Mouse (Mus musculus): ENCODE measurements at regions not wholly inside any gene's neighbourhood (a gene's known extent, or its start where the extent isn't known, plus 50 kb on each side); places are given as distances from the start of the nearest gene placed in this dataset.

DNA sequence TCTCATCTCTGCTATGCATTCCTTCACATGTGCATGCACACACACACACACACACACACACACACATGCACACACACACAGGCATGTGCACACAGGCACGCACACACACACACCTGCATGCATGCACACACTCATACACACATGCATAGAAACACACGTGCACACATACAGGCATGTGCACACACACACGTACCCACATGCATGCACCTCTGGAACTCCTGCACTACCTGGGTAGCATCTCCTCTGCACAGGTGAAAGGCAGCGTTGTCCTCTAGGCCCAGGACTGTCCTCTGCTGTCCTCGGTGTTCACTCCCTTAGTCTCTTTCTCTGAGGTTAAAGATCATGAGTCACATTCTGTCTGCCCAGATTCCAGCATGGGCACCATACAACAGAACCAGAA lies 258.0 kb downstream of the Cxcl12 start:
- DNase-seq (ENCODE audit: low read depth): no peak

DNA sequence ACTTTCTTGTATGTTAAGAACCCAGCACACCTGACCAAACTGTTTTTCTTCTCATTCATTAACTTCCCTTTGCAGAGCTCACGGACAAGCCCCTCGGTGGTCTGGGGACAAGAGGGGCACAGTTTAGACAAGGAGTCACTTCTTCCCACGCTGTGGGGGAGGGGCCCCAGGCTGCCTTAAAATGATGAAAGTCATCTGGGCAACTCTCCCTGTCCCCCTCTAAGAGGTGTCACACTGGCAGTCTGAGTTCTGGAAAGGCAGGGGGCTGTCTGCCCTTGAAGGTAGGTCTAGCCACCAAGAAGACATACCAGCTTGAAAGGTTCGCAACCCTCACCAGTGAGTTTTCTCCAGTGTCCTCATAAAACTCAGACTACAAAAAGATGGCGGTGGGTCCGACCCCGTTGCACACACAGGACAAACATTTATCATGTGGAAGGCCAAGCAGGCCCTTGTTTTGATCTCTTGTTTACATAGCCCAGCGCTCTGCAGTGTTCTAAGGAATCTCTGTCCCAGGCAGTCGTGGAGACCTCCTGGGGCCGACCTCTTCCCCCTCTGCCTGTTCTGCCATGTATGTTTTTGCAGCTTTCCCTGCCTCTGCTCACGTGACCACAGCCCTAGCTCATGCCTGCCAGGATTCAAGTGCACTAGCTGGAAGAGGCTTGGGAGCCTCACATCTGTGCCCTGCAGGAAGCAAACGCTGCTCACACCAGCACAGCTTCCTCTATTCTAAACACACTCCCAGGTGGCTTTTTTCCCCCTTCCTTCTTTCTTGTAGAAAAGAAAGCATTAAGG lies 259.2 kb downstream of the Cxcl12 start:
- no peak for DNase-seq (ENCODE audit: low read depth)

DNA sequence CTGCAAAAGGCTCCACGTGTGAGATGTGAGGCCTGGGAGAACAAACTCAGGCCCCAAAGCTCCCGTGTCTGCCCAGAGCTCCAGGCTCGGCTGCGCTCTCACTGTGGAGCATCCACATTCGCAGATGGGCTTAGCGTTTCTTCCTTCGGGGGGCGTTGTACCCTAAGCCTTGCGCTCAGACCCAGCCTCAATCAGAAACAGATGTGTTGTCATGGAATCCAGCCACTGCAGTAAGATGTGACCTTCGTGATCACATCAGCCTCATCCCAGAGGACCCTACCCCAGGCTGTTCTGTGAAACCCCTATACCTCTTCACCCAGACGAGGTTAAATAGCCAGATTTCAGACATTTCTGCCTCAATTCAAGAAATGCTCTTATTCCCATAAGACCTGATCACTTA lies 260.1 kb downstream of the Cxcl12 start:
- DNase-seq (ENCODE audit: low read depth): no peak

DNA sequence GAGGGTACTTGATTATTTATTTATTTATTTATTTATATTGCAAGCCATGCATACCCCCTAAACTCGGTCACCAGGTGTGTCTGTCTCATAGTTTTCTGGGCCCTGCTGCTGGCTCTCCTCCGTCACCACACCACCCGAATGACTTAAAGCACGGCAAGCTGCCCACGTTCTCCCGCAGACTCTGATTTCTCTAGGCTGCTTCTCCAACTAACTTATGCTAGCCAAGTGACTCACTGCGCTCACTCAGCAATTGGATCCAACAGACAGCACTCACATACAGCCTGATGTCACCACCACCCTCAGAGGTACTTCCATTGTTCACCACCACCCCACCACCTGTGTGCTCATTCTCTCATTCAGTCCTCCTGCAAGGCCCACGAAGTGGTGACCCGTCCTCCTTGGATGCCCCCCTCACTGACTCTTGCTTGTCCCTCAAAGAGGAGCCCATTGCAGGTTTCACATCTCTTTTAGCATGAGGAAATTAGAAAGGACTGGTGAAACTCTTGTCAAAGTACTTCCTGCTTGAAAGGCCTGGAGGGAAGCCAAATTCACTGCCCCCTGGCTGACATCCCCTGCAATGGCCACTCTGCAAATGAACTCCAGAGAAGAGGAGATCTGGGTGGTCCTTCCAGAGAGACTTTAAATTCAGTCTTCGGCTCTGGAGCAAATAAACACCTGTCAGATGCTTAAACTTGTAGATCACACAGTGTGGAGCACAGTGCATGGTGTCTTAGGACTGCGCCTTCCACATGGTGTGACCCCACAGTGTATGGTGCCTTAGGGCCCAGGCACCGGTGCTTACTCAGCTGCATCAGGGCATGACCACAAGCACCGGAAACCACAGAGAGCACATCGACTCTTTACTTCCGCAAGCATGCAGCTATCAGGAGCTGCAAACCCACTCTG lies 262.8 kb downstream of the Cxcl12 start:
- peak; percentile 66 for DNase-seq (ENCODE audit: low read depth)

DNA sequence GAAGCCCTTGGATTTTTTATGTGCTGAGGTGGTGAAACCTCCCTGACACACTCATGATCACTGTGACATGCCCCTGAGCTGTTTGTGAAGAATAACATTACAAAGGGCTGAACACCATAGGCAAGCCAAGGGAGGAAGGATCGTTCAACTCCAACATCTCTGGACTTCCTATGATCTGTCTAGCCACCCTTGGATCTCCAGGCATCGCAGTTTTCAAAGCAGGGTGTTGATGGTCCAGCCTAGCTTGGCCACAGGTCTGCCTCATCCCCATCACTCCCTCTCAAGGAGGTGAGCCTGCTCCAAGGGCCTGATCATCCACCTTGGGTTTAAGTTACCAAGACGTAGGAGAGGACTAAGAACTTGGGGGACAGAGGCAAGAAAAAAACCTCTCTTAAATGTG lies 268.5 kb downstream of the Cxcl12 start:
- no peak for DNase-seq (ENCODE audit: low read depth)

DNA sequence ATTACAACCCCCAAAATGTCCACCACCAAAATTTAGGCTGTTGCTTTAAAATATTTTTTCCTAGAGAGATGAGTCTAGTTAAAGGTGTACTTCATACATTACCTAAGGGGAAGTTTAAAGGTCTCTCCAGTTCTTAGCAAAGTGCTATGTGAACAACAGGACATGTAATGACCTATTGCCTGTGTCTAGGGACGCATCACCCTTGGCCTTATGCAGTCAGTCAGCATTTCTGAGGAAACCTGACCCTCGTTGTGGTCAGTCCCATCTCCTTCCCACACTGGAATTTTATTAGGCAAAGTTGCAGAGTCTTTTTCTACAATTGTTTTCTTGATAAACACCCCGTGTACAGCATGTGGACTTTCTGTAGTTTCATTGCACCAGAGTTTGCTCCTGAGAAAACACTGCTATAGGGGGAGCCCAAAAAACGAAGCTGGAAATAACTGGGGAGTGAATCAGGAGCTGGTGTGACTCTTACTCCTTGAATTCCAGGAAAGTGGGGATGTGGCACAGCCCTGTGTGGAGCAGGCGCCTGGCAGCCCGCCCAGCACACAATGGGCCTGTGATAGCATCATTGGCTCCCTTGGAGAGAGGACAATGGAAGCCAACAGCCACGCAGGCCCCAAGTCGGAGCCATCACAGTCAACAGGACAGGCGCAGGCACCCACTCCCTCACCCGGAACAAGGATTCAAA lies 269.2 kb downstream of the Cxcl12 start:
- DNase-seq (ENCODE audit: low read depth): no peak

DNA sequence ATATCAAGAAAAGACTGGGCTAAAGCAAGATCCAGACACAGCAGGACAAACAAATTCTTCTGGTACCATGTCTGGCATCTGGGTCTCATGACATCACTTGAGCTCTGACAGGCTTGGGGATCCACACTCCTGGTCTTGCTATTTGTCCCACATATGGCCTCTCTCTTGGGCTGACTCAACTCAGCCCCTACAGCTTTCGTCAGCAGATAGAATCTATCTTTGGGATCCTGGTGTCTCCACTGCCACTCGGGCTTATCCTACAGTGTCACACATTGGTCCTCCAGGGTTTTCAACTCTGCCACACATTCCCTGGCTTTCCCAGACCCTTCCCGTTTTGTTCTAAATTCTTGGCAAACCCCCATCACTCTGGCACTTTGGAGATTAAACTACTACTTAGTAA lies 280.3 kb downstream of the Cxcl12 start:
- DNase-seq (ENCODE audit: low read depth): no peak

DNA sequence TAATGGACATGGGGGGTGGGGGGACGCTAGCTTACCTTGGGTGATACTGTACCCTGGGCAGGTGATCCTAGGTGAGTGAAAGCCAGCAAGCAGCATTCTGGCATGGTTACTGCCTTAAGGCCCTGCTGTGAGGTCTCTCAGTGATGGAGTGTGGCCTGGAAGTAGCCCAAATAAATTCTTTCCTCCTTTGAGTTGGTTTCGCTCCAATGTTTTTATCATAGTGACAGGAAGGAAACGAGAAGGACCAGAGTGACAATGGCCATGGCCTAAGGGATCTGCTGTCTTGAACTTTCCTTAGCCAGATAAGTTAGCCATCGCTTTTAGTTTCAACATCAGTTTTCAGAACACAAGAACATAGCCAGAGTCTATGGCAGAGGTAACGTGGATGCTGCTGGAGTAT lies 282.7 kb downstream of the Cxcl12 start:
- no peak for DNase-seq (ENCODE audit: low read depth)

DNA sequence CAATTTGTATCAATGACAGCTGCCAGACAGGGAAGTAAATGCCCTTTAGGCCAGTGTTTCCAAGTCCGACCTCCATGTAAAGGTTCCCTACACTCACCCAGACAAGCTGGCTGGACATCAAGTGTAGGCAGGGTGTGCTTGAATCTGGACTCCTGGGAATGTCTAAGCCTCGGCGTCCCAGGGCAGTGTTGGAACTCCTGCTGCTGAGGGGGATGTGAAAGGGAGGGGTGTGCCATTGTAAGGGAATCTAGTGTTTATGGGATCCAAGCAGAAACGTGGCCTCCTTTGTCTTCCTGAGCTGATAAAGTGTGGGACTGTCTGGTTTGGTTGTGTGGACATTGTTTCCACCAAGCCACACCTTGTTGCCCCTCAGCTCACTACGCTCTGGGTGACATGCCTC lies 291.9 kb downstream of the Cxcl12 start:
- DNase-seq (ENCODE audit: low read depth): no peak

DNA sequence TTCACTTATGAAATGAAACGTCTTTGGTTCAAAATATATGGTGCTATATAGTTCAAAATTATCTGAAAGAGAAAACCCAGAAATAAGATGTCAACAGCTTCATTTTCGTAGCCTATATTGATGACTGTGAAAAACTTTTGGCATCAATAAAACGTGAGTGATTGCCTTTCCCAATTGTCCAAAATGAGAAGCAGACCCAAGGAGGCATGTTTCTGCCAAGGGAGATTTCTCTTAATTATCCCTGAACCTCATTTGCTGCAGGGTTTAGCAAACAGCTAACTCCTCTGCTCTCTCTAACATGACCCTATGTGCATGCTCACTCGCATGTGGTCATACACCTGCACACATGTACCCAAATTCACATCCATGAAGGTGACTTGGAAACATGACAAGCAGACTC lies 296.8 kb downstream of the Cxcl12 start:
- no peak for DNase-seq (ENCODE audit: low read depth)

DNA sequence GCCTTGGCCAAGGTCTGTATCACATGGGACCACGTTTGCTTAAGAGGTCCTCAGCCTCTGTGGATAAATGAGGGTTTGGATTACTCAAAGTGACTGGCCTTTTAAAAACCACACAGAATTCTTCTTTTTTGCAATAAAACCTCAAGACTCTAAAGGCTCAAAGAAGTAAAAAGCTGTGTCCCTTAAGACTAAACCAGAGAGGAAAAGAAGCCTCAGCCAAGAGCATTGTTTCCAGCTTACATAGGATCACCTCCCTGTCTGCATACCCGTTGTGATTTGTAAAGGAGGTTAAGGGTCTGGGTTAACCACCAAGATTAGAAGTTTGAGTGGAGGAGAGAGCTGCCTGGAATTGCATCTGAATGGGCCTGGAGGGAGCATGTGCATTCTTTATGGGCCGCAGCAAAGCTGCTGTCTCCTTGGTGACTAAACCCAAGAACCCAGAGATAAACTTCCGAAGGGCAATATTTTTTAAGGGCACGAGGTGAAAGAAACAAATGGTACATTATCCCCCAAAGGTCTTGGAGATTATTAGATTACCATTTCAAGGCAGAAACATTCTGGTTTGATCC lies 297.4 kb downstream of the Cxcl12 start:
- no peak for DNase-seq (ENCODE audit: low read depth)

DNA sequence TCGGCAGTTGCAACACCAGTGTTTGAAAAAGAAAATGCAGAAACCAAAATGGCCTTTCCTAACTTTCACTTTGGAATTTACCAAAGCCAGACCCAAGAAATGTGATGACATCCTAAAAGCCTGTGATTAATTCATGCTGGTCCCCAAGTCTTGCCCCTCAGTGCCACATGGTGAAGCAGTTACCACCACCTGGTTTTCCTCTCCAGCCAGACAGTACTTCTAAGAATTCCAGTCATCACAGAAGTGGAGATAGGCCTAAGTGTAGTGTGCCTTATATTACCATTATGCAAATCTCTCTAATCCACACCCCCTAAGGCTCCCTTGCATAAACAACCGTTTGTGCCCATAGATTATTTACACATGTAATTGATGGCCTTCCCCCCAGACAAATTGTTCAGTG lies 311.0 kb downstream of the Cxcl12 start:
- DNase-seq (ENCODE audit: low read depth): no peak

DNA sequence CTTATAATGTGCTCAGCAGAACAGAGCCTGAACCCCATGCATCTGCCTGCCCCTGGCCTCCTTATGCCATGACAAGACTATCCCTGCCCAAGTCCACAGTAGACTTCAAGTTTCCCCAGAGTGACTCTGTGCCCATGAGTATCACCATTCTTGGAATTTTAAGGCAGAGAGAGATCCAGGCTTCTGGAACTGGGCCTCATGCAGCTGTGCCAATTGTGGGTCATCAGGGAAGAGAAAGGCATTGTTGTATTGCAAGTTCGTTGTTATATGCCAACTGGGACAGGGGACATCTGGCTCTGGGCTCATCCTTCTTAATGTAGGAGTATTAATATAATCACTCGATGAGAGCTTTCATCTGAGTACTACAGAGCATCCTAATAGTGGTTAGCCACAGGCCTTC lies 312.1 kb downstream of the Cxcl12 start:
- DNase-seq (ENCODE audit: low read depth): no peak

DNA sequence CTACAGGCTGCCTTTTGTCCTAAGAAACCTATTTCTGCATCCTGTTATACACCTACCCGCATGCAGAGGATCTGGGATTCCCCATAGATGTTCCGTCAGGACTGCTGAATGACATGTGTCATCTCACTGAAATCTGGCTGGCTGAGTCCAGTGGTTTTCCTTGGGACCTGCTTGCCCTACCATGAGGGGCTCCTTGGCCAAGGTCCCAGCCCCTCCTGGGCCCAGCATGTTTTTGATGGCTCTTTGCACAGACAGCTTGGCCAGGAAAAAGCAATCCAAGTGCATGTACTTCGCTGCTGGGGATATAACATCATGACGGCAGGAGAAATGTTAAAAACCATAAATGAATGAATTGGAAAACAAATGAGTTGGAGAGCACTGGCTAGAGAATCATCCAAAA lies 320.8 kb downstream of the Cxcl12 start:
- DNase-seq (ENCODE audit: low read depth): no peak

DNA sequence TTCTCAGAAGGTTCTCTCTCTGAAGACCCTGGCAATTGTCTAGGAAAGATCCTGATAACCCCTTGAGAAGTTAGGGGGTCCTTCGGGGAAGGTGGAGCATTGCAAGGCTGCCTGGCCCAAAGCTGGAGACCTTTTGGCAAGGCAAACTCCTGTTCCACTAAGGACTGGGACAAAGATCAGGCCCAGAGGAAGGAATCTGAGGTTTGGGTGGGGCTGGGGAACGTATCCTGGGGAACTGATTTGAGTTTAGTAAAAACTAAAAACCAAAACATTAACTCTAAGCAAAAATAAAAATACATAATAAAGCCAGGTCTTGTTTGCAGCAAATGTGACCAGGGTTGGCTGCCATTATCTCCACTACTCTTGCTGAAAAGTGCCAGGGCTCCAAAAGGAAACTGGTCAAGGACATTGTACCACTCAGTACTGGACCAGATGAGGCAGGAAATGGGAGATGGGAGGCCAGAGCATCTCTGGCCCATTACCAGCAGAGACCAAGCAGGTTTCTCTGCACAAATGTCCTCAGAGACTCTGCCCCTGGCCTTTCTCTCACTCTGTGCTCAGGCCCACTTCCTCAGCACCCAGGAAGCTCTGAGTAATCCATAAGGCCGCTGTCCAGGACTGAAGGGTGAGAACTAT lies 321.5 kb downstream of the Cxcl12 start:
- DNase-seq (ENCODE audit: low read depth): no peak

DNA sequence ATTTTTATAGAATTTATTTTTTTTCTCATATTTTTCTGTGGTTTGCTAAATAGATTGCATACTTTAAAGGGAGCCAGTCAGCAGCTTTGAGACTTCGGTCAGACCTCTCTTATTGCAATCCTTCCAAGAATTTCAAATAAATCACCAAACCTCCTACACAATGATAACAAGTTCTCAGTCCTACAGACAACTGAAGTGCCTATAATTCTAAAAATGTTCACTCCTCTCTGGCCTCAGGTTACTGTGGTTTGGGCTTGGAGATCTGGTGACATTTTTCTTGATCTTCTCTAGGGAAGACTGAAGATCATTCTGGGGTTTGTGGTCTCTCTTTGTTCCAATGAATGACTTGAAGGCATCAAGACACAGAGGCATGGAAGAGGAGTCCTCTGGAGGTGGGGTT lies 326.6 kb downstream of the Cxcl12 start:
- no peak for DNase-seq (ENCODE audit: low read depth)

DNA sequence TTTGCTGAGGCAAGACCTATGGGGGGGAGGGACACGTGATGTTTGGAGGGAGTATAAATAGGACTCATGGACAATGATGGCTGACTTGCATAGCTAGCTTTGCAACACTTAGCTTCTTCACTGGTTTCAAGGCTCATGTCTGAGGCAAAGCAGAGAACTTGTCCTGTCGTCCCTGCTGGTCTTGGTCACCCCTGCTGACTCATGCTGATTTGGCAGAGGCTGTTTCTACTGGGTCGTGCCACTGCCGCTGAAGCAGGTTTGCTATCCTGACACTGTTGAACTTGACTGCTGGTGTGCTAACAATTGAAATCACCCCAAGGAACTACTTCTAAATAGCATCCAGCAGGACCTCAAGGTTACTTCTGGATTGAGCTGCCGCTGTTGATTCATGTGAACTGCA lies 329.0 kb downstream of the Cxcl12 start:
- no peak for DNase-seq (ENCODE audit: low read depth)

DNA sequence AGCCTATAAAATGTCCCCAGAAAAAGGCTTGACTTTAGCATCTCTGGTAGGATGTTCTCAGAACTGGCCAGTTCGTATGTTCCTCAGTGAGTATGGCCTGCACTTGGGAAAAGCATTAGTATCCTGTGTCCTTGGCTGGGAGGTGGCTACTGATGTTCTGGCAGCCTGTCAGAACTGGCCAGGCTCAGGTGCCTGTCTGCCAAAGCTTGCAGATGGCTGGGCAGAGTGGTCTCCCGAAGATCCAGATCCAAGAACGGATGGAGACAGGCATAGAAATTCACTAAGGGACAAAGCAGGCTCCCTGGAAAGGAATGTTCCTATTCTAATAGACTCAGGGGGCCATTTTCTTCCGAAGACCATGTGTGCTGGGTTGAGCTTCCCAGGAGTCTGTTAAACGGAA lies 329.6 kb downstream of the Cxcl12 start:
- no peak for DNase-seq (ENCODE audit: low read depth)

DNA sequence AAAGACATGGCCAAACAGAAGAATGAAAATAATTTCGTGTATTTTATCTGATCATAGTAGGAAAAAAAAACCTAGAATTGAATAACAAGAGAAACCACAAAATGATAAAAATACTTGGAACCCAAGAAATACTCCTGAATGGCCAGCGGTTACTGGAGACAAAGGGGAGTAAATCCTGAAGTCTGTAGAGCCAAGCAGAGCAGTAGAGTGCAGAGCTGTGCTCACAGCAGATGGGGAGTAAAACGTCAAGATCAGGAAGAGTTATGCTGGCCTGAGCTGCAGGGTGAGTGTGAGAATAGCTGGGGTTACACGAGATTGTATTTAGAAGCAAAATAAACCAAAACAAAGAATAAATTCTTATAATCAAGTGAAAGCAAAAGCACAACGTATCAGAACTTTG lies 334.0 kb downstream of the Cxcl12 start:
- DNase-seq (ENCODE audit: low read depth): no peak

DNA sequence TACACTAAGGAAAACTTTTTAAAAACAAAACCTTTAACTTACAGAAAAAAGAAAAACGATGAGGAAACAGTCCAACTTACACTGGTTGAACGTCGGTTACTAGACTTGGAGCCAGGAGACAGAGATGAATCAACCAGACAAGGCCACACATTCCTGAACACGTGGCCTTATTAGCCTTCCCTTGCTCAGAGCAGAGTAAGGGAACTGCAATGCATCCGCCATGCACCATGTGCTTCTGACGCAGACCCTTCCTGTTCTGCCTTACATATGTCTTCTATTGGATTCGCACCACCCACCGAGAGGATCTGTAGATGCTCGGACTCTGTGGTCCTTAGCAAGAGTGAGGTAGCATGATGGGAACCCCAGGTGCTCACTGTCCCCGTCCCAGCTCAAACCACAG lies 336.2 kb upstream of the Zfp637 start:
- no peak for DNase-seq (ENCODE audit: low read depth)

DNA sequence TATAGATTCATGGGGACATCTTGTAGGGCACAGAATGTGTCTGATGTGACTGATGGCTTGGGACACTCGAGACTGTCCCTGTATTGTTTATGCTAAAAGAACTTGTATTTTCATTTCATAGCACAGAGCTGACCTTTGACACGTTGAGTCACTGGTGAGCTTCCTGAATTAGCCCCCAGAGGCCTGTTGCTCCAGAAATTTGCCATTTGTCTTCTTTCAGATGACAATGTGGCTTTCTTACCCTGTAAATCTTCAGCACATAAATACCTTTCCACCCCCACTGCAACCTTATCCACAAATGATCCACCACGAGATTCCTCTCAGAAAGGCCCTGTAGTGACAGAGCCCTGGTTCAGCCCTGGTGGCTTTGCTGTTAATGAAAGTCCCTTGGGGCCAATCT lies 335.5 kb upstream of the Zfp637 start:
- DNase-seq (ENCODE audit: low read depth): no peak

DNA sequence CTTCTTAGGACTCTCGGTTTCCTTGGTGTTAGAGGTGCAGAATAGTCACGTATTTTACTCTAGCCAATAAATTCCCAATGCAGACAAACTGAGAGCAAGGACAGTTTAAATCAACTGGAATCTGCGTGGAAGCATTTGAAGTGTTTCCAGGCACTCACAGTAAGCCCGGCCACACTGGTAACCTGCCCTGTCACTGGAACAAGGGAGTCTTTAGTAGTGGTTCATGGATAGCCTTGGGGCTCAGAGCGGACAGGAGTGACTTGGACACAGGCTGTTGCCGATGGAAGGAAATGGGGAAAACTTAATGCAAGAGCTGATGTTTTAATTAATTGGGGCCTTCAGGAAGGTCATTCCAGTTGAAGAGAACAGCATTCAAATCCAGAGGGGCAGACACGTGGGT lies 334.4 kb upstream of the Zfp637 start:
- no peak for DNase-seq (ENCODE audit: low read depth)
